Mouse (Mus musculus) heart, adult 2 months (tissue): Measurements from ENCODE around the gene Arhgap42. TPM values are rescaled to one million over a fixed set of nuclear protein-coding genes. Genes with fewer than 3 reads are reported as not detected.

ENCODE experiments used
- DNase-seq, 2 experiments: peaks; one replicate each; pipeline ENCODE4 v3.0.0; 2021
- H3K27ac ChIP-seq: fragments of 200-600 bp; 2 replicates; pipeline ENCODE4 v1.8.1; 2022
- H3K27me3 ChIP-seq: fragments of 200-500 bp; 2 replicates; pipeline ENCODE4 v1.6.1; 2012; ENCODE audit warnings: mild to moderate bottlenecking, low read length, inconsistent platforms, mixed read lengths; ENCODE audit not compliant: control insufficient read depth, insufficient read depth
- H3K36me3 ChIP-seq: fragments of 200-500 bp; 2 replicates; pipeline ENCODE4 v1.6.1; 2012; ENCODE audit warnings: low read length, inconsistent platforms; ENCODE audit not compliant: control insufficient read depth, insufficient read depth
- H3K4me1 ChIP-seq: fragments of 200-500 bp; 2 replicates; pipeline ENCODE4 v1.6.1; 2011; ENCODE audit warnings: low read length; ENCODE audit not compliant: control insufficient read depth, insufficient read depth
- H3K4me3 ChIP-seq: fragments of 200-600 bp; 2 replicates; pipeline ENCODE4 v1.8.1; 2022
- H3K79me2 ChIP-seq: fragments of 200-500 bp; replicated peaks from 2 replicates; pipeline ENCODE4 v1.6.1; 2012; ENCODE audit warnings: mild to moderate bottlenecking, inconsistent platforms, low read length, moderate library complexity, mixed read lengths; ENCODE audit not compliant: control insufficient read depth, insufficient read depth
- H3K9ac ChIP-seq: fragments of 200-500 bp; 2 replicates; pipeline ENCODE4 v1.6.1; 2012; ENCODE audit warnings: low read depth, mild to moderate bottlenecking, control low read depth, inconsistent platforms, low read length, mixed read lengths
- CTCF ChIP-seq: fragments of 200-600 bp; IDR thresholded peaks from 2 replicates; pipeline ENCODE4 v1.8.1; 2022; ENCODE audit warnings: antibody characterized with exemption, mild to moderate bottlenecking, moderate library complexity
- EP300 ChIP-seq: fragments of 200-500 bp; IDR thresholded peaks from 2 replicates; pipeline ENCODE4 v1.6.1; 2011; ENCODE audit warnings: low read depth, low read length, control low read depth; ENCODE audit not compliant: insufficient read depth
- POLR2A ChIP-seq: fragments of 200-500 bp; IDR thresholded peaks from 2 replicates; pipeline ENCODE4 v1.6.1; 2011; ENCODE audit warnings: mild to moderate bottlenecking, low read depth, low read length, control low read depth; ENCODE audit not compliant: insufficient read depth
- WGBS: fragments of 180-500 bp; shearing (Covaris S2); methylation state at CpG from one replicate; pipeline ENCODE4 v1.1.7; 2018; 5-methylcytosine and 5-hydroxymethylcytosine counted together
- intact Hi-C: fragments of 180-260 bp; cut with DNase I; formaldehyde crosslinking; loops from one replicate; pipeline ENCODE4 v1.15.1; 2025
- polyA plus RNA-seq: library from polyadenylated mRNA; depleted of rRNA; stranded (reverse); fragments of >200 nt; gene quantifications from 2 replicates; pipeline ENCODE4 v1.2.3, GENCODE M21; 2012
- total RNA-seq, 2 experiments: library from RNA; stranded (reverse); gene quantifications; 2 replicates each; pipeline ENCODE4 v1.2.3; 2021

Gene Arhgap42
- total and polyA plus RNA-seq, 3 experiments, result 1.7 to 8.3 (median 8.0) TPM

GRCm38 (mm10) chr9:9154636-9155035 is 84.3 kb downstream of the Arhgap42 start:
- Histone ChIP-seq H3K27ac (no peak overlapping the region), H3K4me1 (no peaks in the 10 kb centered on the region; the same call in none of the 2 replicates), H3K4me3 (no peak overlapping the region), H3K27me3 (no peaks in the 10 kb centered on the region), H3K9ac (no peak overlapping the region), H3K79me2 (no peaks in the 10 kb centered on the region), H3K36me3 (no peaks in the 10 kb centered on the region; the same call in 1 of the 2 replicates)
- intact Hi-C loops, result no loop called here
- WGBS, result 93% methylated on average over 3 of the region's 3 CpGs
- no peak for DNase-seq
- TF ChIP-seq EP300 (no peak), CTCF (no peak)

DNA sequence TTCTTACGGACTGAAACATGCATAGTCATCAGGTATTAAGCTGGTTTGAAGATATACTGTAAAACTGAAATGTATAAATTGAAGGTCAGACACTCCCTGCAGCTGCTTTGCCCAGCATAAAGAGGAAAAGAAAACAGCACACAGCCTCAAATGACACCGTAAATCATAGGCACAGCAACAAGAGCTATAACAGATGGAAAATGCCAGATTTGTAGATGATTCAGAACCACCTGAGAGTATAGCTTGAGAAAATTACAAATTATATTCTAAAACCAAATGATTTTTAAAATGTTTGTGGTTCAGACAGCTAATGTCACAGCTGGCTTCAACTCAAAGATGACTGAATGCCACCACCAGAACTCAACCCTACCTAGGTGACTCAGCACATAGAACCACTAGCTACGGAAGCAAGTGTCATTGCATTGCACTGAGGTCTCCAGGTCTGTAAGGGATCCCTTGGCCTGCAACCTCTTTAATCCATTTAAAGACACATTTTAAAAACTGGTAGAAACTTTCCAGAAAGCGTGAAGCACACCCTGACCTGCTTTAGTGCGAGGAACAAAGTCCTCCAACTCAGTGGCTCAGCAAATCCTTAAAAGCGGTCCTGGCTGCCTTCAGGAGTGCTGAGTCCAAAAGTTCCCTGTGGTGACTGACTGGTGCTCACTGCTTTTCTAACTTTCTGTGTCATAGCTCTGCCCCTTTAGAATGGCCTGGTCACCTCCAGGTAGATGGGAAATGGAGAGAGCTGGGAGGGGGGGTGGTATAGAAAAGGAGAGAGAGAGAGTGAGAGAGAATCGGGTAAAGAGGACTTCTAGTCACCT is 94.4 kb downstream of the Arhgap42 start:
- H3K79me2 ChIP-seq, result no peaks in the 10 kb centered on the region
- no peaks in the 10 kb centered on the region for H3K36me3 ChIP-seq
- H3K27ac ChIP-seq, result no peak overlapping the region
- H3K4me1 ChIP-seq, result no peaks in the 10 kb centered on the region; the same call in 1 of the 2 replicates
- DNase-seq, result no peak
- H3K27me3 ChIP-seq, result no peaks in the 10 kb centered on the region
- no peak for TF ChIP-seq POLR2A
- no peak overlapping the region for H3K9ac ChIP-seq
- H3K4me3 ChIP-seq, result no peak overlapping the region
- intact Hi-C loops, result no loop called here
- WGBS, result 94% methylated on average over 7 of the region's 7 CpGs

- WGBS, result 67% methylated on average over 5 of the region's 5 CpGs
- no peak overlapping the region for H3K4me3 ChIP-seq
- no peak overlapping the region for H3K9ac ChIP-seq
- no peaks in the 10 kb centered on the region for H3K36me3 ChIP-seq
- TF ChIP-seq CTCF (no peak), POLR2A (no peak), EP300 (no peak)
- no peaks in the 10 kb centered on the region; the same call in 1 of the 2 replicates for H3K4me1 ChIP-seq
- no peak overlapping the region for H3K27ac ChIP-seq
- no peak for DNase-seq
- no peaks in the 10 kb centered on the region for H3K27me3 ChIP-seq
- intact Hi-C loops, result no loop called here
- no peaks in the 10 kb centered on the region for H3K79me2 ChIP-seq
Measured at GRCm38 (mm10) chr9:9143102-9143501, 95.8 kb downstream of the Arhgap42 start.

DNA sequence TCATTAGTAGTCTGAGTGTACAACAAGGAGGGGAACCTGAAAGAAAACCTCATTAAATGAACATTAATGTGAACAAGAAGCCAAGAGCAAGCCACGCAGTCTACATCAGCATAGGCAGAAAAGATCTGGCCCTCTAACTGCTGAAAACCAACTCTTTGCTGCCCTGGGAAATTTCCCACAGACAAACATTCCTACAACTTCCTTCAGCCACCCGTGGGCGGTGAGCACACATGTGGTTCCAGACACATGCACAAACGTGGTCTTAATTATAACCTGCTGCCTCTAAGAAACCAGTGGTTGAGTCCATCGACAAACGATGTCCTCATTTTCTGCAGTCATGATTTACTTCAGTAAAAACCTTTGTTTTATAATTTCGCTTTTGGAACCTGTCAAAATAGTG is 96.3 kb downstream of the Arhgap42 start:
- Histone ChIP-seq H3K4me1 (no peaks in the 10 kb centered on the region; the same call in 1 of the 2 replicates), H3K36me3 (no peaks in the 10 kb centered on the region), H3K27me3 (no peaks in the 10 kb centered on the region), H3K4me3 (no peak overlapping the region), H3K27ac (no peak overlapping the region), H3K79me2 (no peaks in the 10 kb centered on the region), H3K9ac (no peak overlapping the region)
- WGBS, result 63% methylated on average over 7 of the region's 7 CpGs
- intact Hi-C loops, result no loop called here
- no peak for DNase-seq
- TF ChIP-seq CTCF (no peak), POLR2A (no peak), EP300 (no peak)

DNA sequence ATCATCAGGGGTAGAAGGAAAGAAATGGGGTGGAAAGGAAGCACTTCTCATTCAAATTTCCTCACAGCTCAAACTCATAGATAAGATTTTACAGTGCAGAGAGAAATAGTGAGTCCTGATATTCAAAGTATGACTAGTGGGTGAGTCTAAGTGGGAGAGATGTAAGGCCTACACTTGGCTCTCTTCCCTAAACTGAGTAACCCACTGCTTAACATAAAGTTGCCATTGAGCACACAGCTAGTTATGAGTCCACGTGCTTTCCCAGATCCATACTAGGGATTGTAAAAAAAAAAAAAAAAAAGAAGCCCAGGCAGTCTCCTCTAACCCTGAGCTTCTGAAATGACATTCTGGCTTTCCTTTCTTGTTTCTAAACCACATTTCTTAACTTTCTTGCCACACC is 96.8 kb downstream of the Arhgap42 start:
- H3K27ac ChIP-seq, result no peak overlapping the region
- H3K27me3 ChIP-seq, result no peaks in the 10 kb centered on the region
- intact Hi-C loops, result no loop called here
- H3K36me3 ChIP-seq, result no peaks in the 10 kb centered on the region
- no peak for DNase-seq
- WGBS, result 57% methylated on average over 1 of the region's 1 CpGs
- no peaks in the 10 kb centered on the region; the same call in 1 of the 2 replicates for H3K4me1 ChIP-seq
- H3K9ac ChIP-seq, result no peak overlapping the region
- no peaks in the 10 kb centered on the region for H3K79me2 ChIP-seq
- TF ChIP-seq EP300, result no peak
- no peak overlapping the region for H3K4me3 ChIP-seq

DNA sequence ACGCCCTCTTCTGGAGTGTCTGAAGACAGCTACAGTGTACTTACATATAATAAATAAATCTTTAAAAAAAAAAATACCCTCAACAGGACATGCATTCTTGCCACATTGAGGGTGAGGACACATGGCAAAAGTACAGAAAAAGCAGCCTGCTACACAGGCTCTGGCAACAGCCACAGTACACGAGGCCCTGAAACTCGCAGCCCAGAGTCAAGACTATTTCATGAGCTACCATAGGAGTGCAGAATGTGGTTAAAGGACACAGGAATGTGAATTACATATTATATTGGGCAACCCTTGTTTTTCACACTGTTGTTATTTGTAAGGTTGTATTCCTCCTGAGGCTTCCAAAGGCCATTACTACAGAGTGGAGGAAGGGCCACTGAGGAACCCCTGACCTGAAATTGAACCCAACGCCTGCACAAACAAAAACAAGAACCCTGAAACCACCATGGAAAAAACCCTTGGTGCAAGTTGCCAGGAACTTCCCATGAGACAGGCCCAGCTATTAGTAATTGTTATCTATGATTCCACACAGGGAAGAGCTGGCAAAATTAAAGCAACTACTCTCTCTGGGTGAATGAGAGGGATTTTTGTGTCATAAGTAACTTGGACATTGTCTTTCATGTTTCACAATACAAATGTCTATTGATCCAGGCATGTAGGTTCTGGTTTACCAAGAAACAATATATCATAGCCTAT is 109.8 kb downstream of the Arhgap42 start:
- Histone ChIP-seq H3K79me2 (no peaks in the 10 kb centered on the region), H3K4me1 (peaks cover 4% of the 10 kb centered on the region), H3K9ac (no peak overlapping the region), H3K27me3 (no peaks in the 10 kb centered on the region), H3K4me3 (no peak overlapping the region), H3K27ac (peak overlapping the region; percentile 45), H3K36me3 (no peaks in the 10 kb centered on the region; the same call in 1 of the 2 replicates)
- DNase-seq, result peak; percentile 68 to 74
- TF ChIP-seq CTCF, result no peak
- TF ChIP-seq EP300, result no peak
- no peak for TF ChIP-seq POLR2A
- intact Hi-C loops, result no loop called here
- 69% methylated on average over 4 of the region's 4 CpGs for WGBS
